Comparison of ENCODE assay signal across 8 mouse cellular contexts in genomic region chr4:118275601-118276519, GRCm38 (mm10). TPM values are rescaled to one million over a fixed set of nuclear protein-coding genes. Genes with fewer than 3 reads are reported as not detected.
DNase-seq lines count a peak whose midpoint lies in the region; ATAC-seq lines count a peak whose summit lies in the region.

No protein-coding gene starts in this region.

- no peak; the same call in 1 of the 2 replicates for ATAC-seq in kidney, embryonic 14.5 days (ENCODE audit: low FRiP score, low TSS enrichment)
- ATAC-seq in forebrain, embryonic 12.5 days (ENCODE audit: low FRiP score): peak; percentile 84
- no peak for ATAC-seq in limb, embryonic 13.5 days (ENCODE audit: low FRiP score, low read depth)
- ATAC-seq in midbrain, embryonic 15.5 days (replicated peaks): peak; percentile 73

- 73% methylated on average over 6 of the region's 6 CpGs for WGBS in kidney, embryonic 14.5 days
- WGBS in forebrain, embryonic 12.5 days: 63% methylated on average over 6 of the region's 6 CpGs
- WGBS in limb, embryonic 13.5 days: 76% methylated on average over 6 of the region's 6 CpGs
- WGBS in midbrain, embryonic 15.5 days: 57% methylated on average over 6 of the region's 6 CpGs

- H3K4me3 ChIP-seq in kidney, embryonic 14.5 days (ENCODE audit: low read length): no peak overlapping the region
- H3K4me3 ChIP-seq in forebrain, embryonic 12.5 days (replicated peaks): 0 out of 2 replicates have a peak overlapping the region, but pooled peaks have one; percentile 10
- H3K4me3 ChIP-seq in limb, embryonic 13.5 days: no peak overlapping the region
- no peak overlapping the region for H3K4me3 ChIP-seq in midbrain, embryonic 15.5 days

- peak overlapping the region; percentile 78; the same call in 1 of the 2 replicates for H3K27ac ChIP-seq in kidney, embryonic 14.5 days (ENCODE audit: low read depth, low read length)
- peak overlapping the region; percentile 98 for H3K27ac ChIP-seq in forebrain, embryonic 12.5 days
- H3K27ac ChIP-seq in limb, embryonic 13.5 days: peak overlapping the region; percentile 28; the same call in 1 of the 2 replicates
- peak overlapping the region; percentile 83 for H3K27ac ChIP-seq in midbrain, embryonic 15.5 days

- H3K36me3 ChIP-seq in kidney, embryonic 14.5 days (ENCODE audit: control insufficient read depth, insufficient read depth, low read length): peaks cover 31% of the 10 kb centered on the region; the same call in 1 of the 2 replicates
- peaks cover 44% of the 10 kb centered on the region for H3K36me3 ChIP-seq in forebrain, embryonic 12.5 days (replicated peaks)
- H3K36me3 ChIP-seq in limb, embryonic 13.5 days: peaks cover 80% of the 10 kb centered on the region
- no peaks in the 10 kb centered on the region; the same call in 1 of the 2 replicates for H3K36me3 ChIP-seq in midbrain, embryonic 15.5 days (replicated peaks)

- peaks cover 77% of the 10 kb centered on the region for H3K4me1 ChIP-seq in kidney, embryonic 14.5 days (ENCODE audit: control insufficient read depth, insufficient read depth, low read length)
- H3K4me1 ChIP-seq in forebrain, embryonic 12.5 days: peaks cover 91% of the 10 kb centered on the region
- H3K4me1 ChIP-seq in limb, embryonic 13.5 days: peaks cover 50% of the 10 kb centered on the region
- peaks cover 76% of the 10 kb centered on the region for H3K4me1 ChIP-seq in midbrain, embryonic 15.5 days

- peaks cover 3% of the 10 kb centered on the region; the same call in 1 of the 2 replicates for H3K9me3 ChIP-seq in kidney, embryonic 14.5 days (ENCODE audit: control insufficient read depth, low read length)
- no peaks in the 10 kb centered on the region for H3K9me3 ChIP-seq in forebrain, embryonic 12.5 days
- no peaks in the 10 kb centered on the region for H3K9me3 ChIP-seq in limb, embryonic 13.5 days
- no peaks in the 10 kb centered on the region for H3K9me3 ChIP-seq in midbrain, embryonic 15.5 days

- DNase-seq in kidney, postnatal 36 days: no peak
- no peak for DNase-seq in cerebellum, adult 11-12 months
- DNase-seq in spleen, adult 18-20 months: no peak
- no peak for DNase-seq in cerebellum, postnatal 25 days

- H3K4me2 ChIP-seq in kidney, embryonic 14.5 days (replicated peaks; ENCODE audit: low read depth, low read length): peak overlapping the region; percentile 25; the same call in 1 of the 2 replicates
- H3K4me2 ChIP-seq in forebrain, embryonic 12.5 days: peak overlapping the region; percentile 44
- H3K4me2 ChIP-seq in limb, embryonic 13.5 days (replicated peaks): 0 out of 2 replicates have a peak overlapping the region, but pooled peaks have one; percentile 12
- H3K4me2 ChIP-seq in midbrain, embryonic 15.5 days: peak overlapping the region; percentile 25

- peak overlapping the region; percentile 2 for H3K9ac ChIP-seq in kidney, embryonic 14.5 days (ENCODE audit: low read depth, low read length)
- H3K9ac ChIP-seq in forebrain, embryonic 12.5 days: peak overlapping the region; percentile 49
- H3K9ac ChIP-seq in limb, embryonic 13.5 days: peak overlapping the region; percentile 35; the same call in 1 of the 2 replicates
- peak overlapping the region; percentile 2; the same call in 1 of the 2 replicates for H3K9ac ChIP-seq in midbrain, embryonic 15.5 days

- H3K27me3 ChIP-seq in kidney, embryonic 14.5 days (ENCODE audit: control insufficient read depth, insufficient read depth, low read length): no peaks in the 10 kb centered on the region
- no peaks in the 10 kb centered on the region for H3K27me3 ChIP-seq in forebrain, embryonic 12.5 days
- H3K27me3 ChIP-seq in limb, embryonic 13.5 days: no peaks in the 10 kb centered on the region
- H3K27me3 ChIP-seq in midbrain, embryonic 15.5 days (replicated peaks): no peaks in the 10 kb centered on the region

RNA-seq across cellular contexts. Expression of gene Ptprf, which starts 15.3 kb away (rescaled TPM):
- polyA plus RNA-seq in kidney, embryonic 14.5 days (2014; fragmentation: Nextera tagmentation; extraction: Ambion mirVana): 53.3 and 68.1 TPM in 2 replicates
- 118 and 122 TPM in 2 replicates for polyA plus RNA-seq in forebrain, embryonic 12.5 days (2016; fragmentation: Nextera tagmentation; extraction: Ambion mirVana)
- polyA plus RNA-seq in limb, embryonic 13.5 days (2015; fragmentation: Nextera tagmentation; extraction: Ambion mirVana): 51.1 and 58.1 TPM in 2 replicates
- 93.9 and 94.2 TPM in 2 replicates for polyA plus RNA-seq in midbrain, embryonic 15.5 days (2015; fragmentation: Nextera tagmentation; extraction: Ambion mirVana)

Comparison
In these comparisons a context has a peak if more than half of its experiments do, and no peak if none do; other contexts are left out.
1. ATAC-seq: peak in forebrain, embryonic 12.5 days (single experiment) and midbrain, embryonic 15.5 days (single experiment); none in kidney, embryonic 14.5 days (single experiment) and limb, embryonic 13.5 days (single experiment).
2. H3K27ac ChIP-seq: peak in every context shown above with its lines; median percentile 98 in forebrain, embryonic 12.5 days; 83 in midbrain, embryonic 15.5 days; 78 in kidney, embryonic 14.5 days; 28 in limb, embryonic 13.5 days.
3. Peak in every context shown above with its lines, with median percentiles within 50 percentile points of each other: H3K4me2 ChIP-seq and H3K9ac ChIP-seq.